Mouse (Mus musculus): ENCODE measurements around the gene Nmd3.
A peak's percentile ranks its signal among the peaks of the same experiment; 100 is the strongest.

Nmd3 gene

GRCm38 (mm10) chr3:69721814-69722186 is at the start of gene Nmd3:
Gene Nmd3, plus strand, starts transcription at chr3:69721985.
- peak; percentile 98 for DNase-seq (ENCODE audit: low spot score)

GRCm38 (mm10) chr3:69673351-69673750 is 48.4 kb upstream of the Nmd3 start:
- DNase-seq (ENCODE audit: low spot score), result no peak

- DNase-seq (ENCODE audit: low spot score), result no peak
These were observed 47.6 kb upstream of the Nmd3 start for GRCm38 (mm10) chr3:69674206-69674605.

GRCm38 (mm10) chr3:69689791-69690190 is 32.0 kb upstream of the Nmd3 start:
- no peak for DNase-seq (ENCODE audit: low spot score)

GRCm38 (mm10) chr3:69690939-69691338 is 30.8 kb upstream of the Nmd3 start:
- DNase-seq (ENCODE audit: low spot score), result no peak

GRCm38 (mm10) chr3:69699851-69700500 is 21.8 kb upstream of the Nmd3 start:
- no peak for DNase-seq (ENCODE audit: low spot score)

GRCm38 (mm10) chr3:69701905-69702304 is 19.9 kb upstream of the Nmd3 start:
- peak; percentile 47 for DNase-seq (ENCODE audit: low spot score)

GRCm38 (mm10) chr3:69702421-69702820 is 19.4 kb upstream of the Nmd3 start:
- no peak for DNase-seq (ENCODE audit: low spot score)

- peak; percentile 31 for DNase-seq (ENCODE audit: low spot score)
These were observed 12.5 kb upstream of the Nmd3 start for GRCm38 (mm10) chr3:69709043-69709929.

- no peak for DNase-seq (ENCODE audit: low spot score)
These were observed 9.7 kb upstream of the Nmd3 start for GRCm38 (mm10) chr3:69711907-69712600.

GRCm38 (mm10) chr3:69717476-69717875 is 4.3 kb upstream of the Nmd3 start:
- no peak for DNase-seq (ENCODE audit: low spot score)

- peak; percentile 73 for DNase-seq (ENCODE audit: low spot score)
These were observed 542 bp downstream of the Nmd3 start for GRCm38 (mm10) chr3:69722187-69722867.

- DNase-seq (ENCODE audit: low spot score), result no peak
These were observed 1.4 kb downstream of the Nmd3 start for GRCm38 (mm10) chr3:69723161-69723560.

GRCm38 (mm10) chr3:69730930-69731329 is 9.1 kb downstream of the Nmd3 start:
- DNase-seq (ENCODE audit: low spot score), result no peak

- no peak for DNase-seq (ENCODE audit: low spot score)
These were observed 12.2 kb downstream of the Nmd3 start for GRCm38 (mm10) chr3:69733939-69734338.

- no peak for DNase-seq (ENCODE audit: low spot score)
These were observed 33.4 kb downstream of the Nmd3 start for GRCm38 (mm10) chr3:69755192-69755591.

- DNase-seq (ENCODE audit: low spot score), result no peak
These were observed 34.2 kb downstream of the Nmd3 start for GRCm38 (mm10) chr3:69755968-69756367.

GRCm38 (mm10) chr3:69756499-69756898 is 34.7 kb downstream of the Nmd3 start:
- peak; percentile 83 for DNase-seq (ENCODE audit: low spot score)

- no peak for DNase-seq (ENCODE audit: low spot score)
These were observed 35.7 kb downstream of the Nmd3 start for GRCm38 (mm10) chr3:69757456-69757855.

GRCm38 (mm10) chr3:69760081-69760480 is 38.3 kb downstream of the Nmd3 start:
- no peak for DNase-seq (ENCODE audit: low spot score)

- DNase-seq (ENCODE audit: low spot score), result no peak
These were observed 39.4 kb downstream of the Nmd3 start for GRCm38 (mm10) chr3:69761195-69761594.

GRCm38 (mm10) chr3:69762838-69763368 is 41.1 kb downstream of the Nmd3 start:
- DNase-seq (ENCODE audit: low spot score), result no peak

All from MN1 (cell line).